Mouse (Mus musculus) stomach, embryonic 14.5 days (tissue): ENCODE measurements around the gene Gm7534. TPM values are rescaled to one million over a fixed set of nuclear protein-coding genes. Genes with fewer than 3 reads are reported as not detected.
"Not testable (repeated sequence)": the region's sequence is repeated elsewhere in the genome, so short reads cannot be mapped to it uniquely, and the experiment has no call there.

Source experiments
- ATAC-seq: fragments of 200-750 bp; cut with Nextera tagmentation; 2 replicates; pipeline ENCODE4 v1.8.0; 2017; ENCODE audit warnings: low read depth, moderate TSS enrichment; ENCODE audit not compliant: insufficient number of reproducible peaks, insufficient read depth, low FRiP score
- H3K27ac ChIP-seq: fragments of 300-500 bp; sonication (generic); 2 replicates; pipeline ENCODE4 v1.5.1; 2014; ENCODE audit warnings: mild to moderate bottlenecking, low read length, moderate library complexity, mixed read lengths
- H3K27me3 ChIP-seq: fragments of 300-500 bp; sonication (generic); 2 replicates; pipeline ENCODE4 v1.6.1; 2014; ENCODE audit warnings: low read length, control low read depth, mixed read lengths; ENCODE audit not compliant: control insufficient read depth, insufficient read depth
- H3K36me3 ChIP-seq: fragments of 300-500 bp; sonication (generic); 2 replicates; pipeline ENCODE4 v1.6.1; 2014; ENCODE audit warnings: mild to moderate bottlenecking, control low read depth, low read length, moderate library complexity, mixed read lengths; ENCODE audit not compliant: control insufficient read depth, insufficient read depth
- H3K4me1 ChIP-seq: fragments of 300-500 bp; sonication (generic); 2 replicates; pipeline ENCODE4 v1.6.1; 2014; ENCODE audit warnings: low read length, control low read depth, mixed read lengths; ENCODE audit not compliant: control insufficient read depth, insufficient read depth
- H3K4me2 ChIP-seq: fragments of 300-500 bp; sonication (generic); replicated peaks from 2 replicates; pipeline ENCODE4 v1.6.1; 2014; ENCODE audit warnings: low read depth, low read length, control low read depth
- H3K4me3 ChIP-seq: fragments of 300-500 bp; sonication (generic); 2 replicates; pipeline ENCODE4 v1.5.1; 2014; ENCODE audit warnings: low read depth, low read length, control low read depth
- H3K9ac ChIP-seq: fragments of 300-500 bp; sonication (generic); replicated peaks from 2 replicates; pipeline ENCODE4 v1.6.1; 2014; ENCODE audit warnings: low read depth, mild to moderate bottlenecking, control low read depth, low read length, moderate library complexity, mixed read lengths
- H3K9me3 ChIP-seq: fragments of 300-500 bp; sonication (generic); 2 replicates; pipeline ENCODE4 v1.6.1; 2016; ENCODE audit warnings: low read depth, low read length, control low read depth; ENCODE audit not compliant: control insufficient read depth
- WGBS: fragments of 180-500 bp; shearing (Covaris S2); extraction: QIAGEN DNeasy Blood & Tissue Kit; methylation state at CpG from one replicate; pipeline ENCODE4 v1.1.7; 2014; 5-methylcytosine and 5-hydroxymethylcytosine counted together
- polyA plus RNA-seq: library from polyadenylated mRNA; unstranded; fragments of >200 nt; fragmentation: Nextera tagmentation; extraction: Ambion mirVana; gene quantifications from 2 replicates; pipeline ENCODE4 v1.2.1, GENCODE M21; 2014

The Gm7534 gene
- polyA plus RNA-seq, 1 experiment from 2014 or later = not detected

GRCm38 (mm10) chr4:134144297-134144696 lies 58.5 kb downstream of the Gm7534 start:
- H3K27ac ChIP-seq, H3K9ac ChIP-seq, H3K36me3 ChIP-seq, H3K4me2 ChIP-seq, H3K4me3 ChIP-seq, ATAC-seq, H3K4me1 ChIP-seq, H3K9me3 ChIP-seq, H3K27me3 ChIP-seq: not testable (repeated sequence)
- WGBS = 91% methylated on average over 5 of the region's 5 CpGs

Other genes with a start within 250 kb of the Gm7534 start
- gene Hmgn2, start 234.4 kb downstream of the Gm7534 start, polyA plus RNA-seq = 2,604 and 2,626 TPM in 2 replicates
- gene Dhdds, start 202.1 kb downstream of the Gm7534 start, polyA plus RNA-seq = 42.6 and 50.4 TPM in 2 replicates
- gene Lin28a, start 184.2 kb downstream of the Gm7534 start, polyA plus RNA-seq = 0.07 TPM in 2 replicates
- not detected in 2 replicates for gene Zfp683, start 149.2 kb downstream of the Gm7534 start, polyA plus RNA-seq
- gene Crybg2, start 142.2 kb downstream of the Gm7534 start, polyA plus RNA-seq = 4.8 and 7.3 TPM in 2 replicates
- gene Cd52, start 107.9 kb downstream of the Gm7534 start, polyA plus RNA-seq = 16.3 and 16.4 TPM in 2 replicates
- 7.0 and 8.3 TPM in 2 replicates for gene Ubxn11, start 100.4 kb downstream of the Gm7534 start, polyA plus RNA-seq
- 403 and 435 TPM in 2 replicates for gene Sh3bgrl3, start 74.2 kb downstream of the Gm7534 start, polyA plus RNA-seq
- 43.2 and 55.9 TPM in 2 replicates for gene Cep85, start 15.9 kb downstream of the Gm7534 start, polyA plus RNA-seq
- 0.32 TPM in 1 of 2 replicates, not detected in the other for gene Catsper4, start 24.4 kb upstream of the Gm7534 start, polyA plus RNA-seq
- 5.7 and 6.3 TPM in 2 replicates for gene Cnksr1, start 35.4 kb upstream of the Gm7534 start, polyA plus RNA-seq
- 0.36 and 0.41 TPM in 2 replicates for gene E130218I03Rik, start 40.7 kb upstream of the Gm7534 start, polyA plus RNA-seq
- 14.8 and 16.5 TPM in 2 replicates for gene Zfp593, start 42.6 kb upstream of the Gm7534 start, polyA plus RNA-seq
- gene Gm30191, start 43.9 kb upstream of the Gm7534 start, polyA plus RNA-seq = not detected in 2 replicates
- 4.1 and 4.5 TPM in 2 replicates for gene Grrp1, start 51.1 kb upstream of the Gm7534 start, polyA plus RNA-seq
- 19.0 and 19.6 TPM in 2 replicates for gene Pdik1l, start 84.9 kb upstream of the Gm7534 start, polyA plus RNA-seq
- not detected in 2 replicates for gene Trim63, start 112.1 kb upstream of the Gm7534 start, polyA plus RNA-seq
- gene Slc30a2, start 140.2 kb upstream of the Gm7534 start, polyA plus RNA-seq = not detected in 2 replicates
- 0.64 and 0.98 TPM in 2 replicates for gene Extl1, start 180.8 kb upstream of the Gm7534 start, polyA plus RNA-seq
- gene Pafah2, start 193.3 kb upstream of the Gm7534 start, polyA plus RNA-seq = 13.8 and 15.1 TPM in 2 replicates